Mouse (Mus musculus) MEL (cell line): ENCODE data around the gene Cxcr1. TPM values are rescaled to one million over a fixed set of nuclear protein-coding genes. Genes with fewer than 3 reads are reported as not detected.

Experiments
- DNase-seq: peaks from one replicate; pipeline ENCODE4 v3.0.0; 2011; ENCODE audit warnings: low read depth, low spot score
- H3K27ac ChIP-seq: 2 replicates; pipeline ENCODE4 v1.5.1; 2012; ENCODE audit warnings: low read depth, mild to moderate bottlenecking, control low read depth, low read length, moderate library complexity; ENCODE audit not compliant: control insufficient read depth
- H3K27me3 ChIP-seq, 2 experiments: fragments of 150-350 bp in 1 of 2; sonication (generic) in 1 of 2; 2 replicates each; pipeline ENCODE4 v1.6.1; 2012; ENCODE audit warnings: low read length in 2 of 2, mild to moderate bottlenecking in 2 of 2, improper control_type of control experiment in 1 of 2, moderate library complexity in 1 of 2; ENCODE audit not compliant: insufficient read depth in 2 of 2, control insufficient read depth in 1 of 2
- H3K36me3 ChIP-seq, 2 experiments: 2 replicates each; pipeline ENCODE4 v1.6.1; 2012 to 2014; ENCODE audit warnings: low read length in 2 of 2, improper control_type of control experiment in 1 of 2, inconsistent platforms in 1 of 2, mild to moderate bottlenecking in 1 of 2; ENCODE audit not compliant: insufficient read depth in 2 of 2, control insufficient read depth in 1 of 2
- H3K4me1 ChIP-seq, 2 experiments: fragments of 150-350 bp in 1 of 2; sonication (generic) in 1 of 2; 2 replicates each; pipeline ENCODE4 v1.6.1; 2012; ENCODE audit warnings: low read length in 2 of 2, improper control_type of control experiment in 1 of 2, mild to moderate bottlenecking in 1 of 2; ENCODE audit not compliant: insufficient read depth in 2 of 2, control insufficient read depth in 1 of 2
- H3K4me3 ChIP-seq, 2 experiments: fragments of 150-350 bp in 1 of 2; sonication (generic) in 1 of 2; 2 replicates each; pipeline ENCODE4 v1.5.1; 2012; ENCODE audit warnings: low read depth in 2 of 2, low read length in 2 of 2, mild to moderate bottlenecking in 2 of 2, moderate library complexity in 2 of 2, control low read depth in 1 of 2, improper control_type of control experiment in 1 of 2; ENCODE audit not compliant: control insufficient read depth in 1 of 2, insufficient read depth in 1 of 2
- H3K79me2 ChIP-seq: 2 replicates; pipeline ENCODE4 v1.6.1; 2012; ENCODE audit warnings: mild to moderate bottlenecking, low read length, moderate library complexity; ENCODE audit not compliant: control insufficient read depth, poor library complexity, insufficient read depth
- H3K9ac ChIP-seq: 2 replicates; pipeline ENCODE4 v1.6.1; 2012; ENCODE audit warnings: low read depth, mild to moderate bottlenecking, control low read depth, low read length, moderate library complexity; ENCODE audit not compliant: control insufficient read depth, poor library complexity, severe bottlenecking
- H3K9me3 ChIP-seq: fragments of 150-350 bp; sonication (generic); replicated peaks from 2 replicates; pipeline ENCODE4 v1.6.1; 2012; ENCODE audit warnings: mild to moderate bottlenecking, low read length, improper control_type of control experiment, moderate library complexity; ENCODE audit not compliant: insufficient read depth
- BHLHE40 ChIP-seq: IDR thresholded peaks from 2 replicates; pipeline ENCODE4 v1.6.1; 2012; ENCODE audit warnings: low read depth, mild to moderate bottlenecking, inconsistent platforms, low read length, improper control_type of control experiment, borderline replicate concordance
- CHD2 ChIP-seq: IDR thresholded peaks from 2 replicates; pipeline ENCODE4 v1.6.1; 2011; ENCODE audit warnings: low read length, improper control_type of control experiment
- CTCF ChIP-seq, 3 experiments: IDR thresholded peaks in 2 of 3; conservative IDR thresholded peaks in 1 of 3; 2 replicates each; pipeline ENCODE4 v1.5.1; 2011 to 2012; ENCODE audit warnings: low read length in 3 of 3, low read depth in 2 of 3, mild to moderate bottlenecking in 2 of 3, improper control_type of control experiment in 1 of 3, inconsistent platforms in 1 of 3, mixed read lengths in 1 of 3, moderate library complexity in 1 of 3; ENCODE audit not compliant: control insufficient read depth in 1 of 3, insufficient read depth in 1 of 3, poor library complexity in 1 of 3, severe bottlenecking in 1 of 3
- ELF1 ChIP-seq: IDR thresholded peaks from 2 replicates; pipeline ENCODE4 v1.6.1; 2014; ENCODE audit warnings: low read depth, mild to moderate bottlenecking, inconsistent platforms, low read length, improper control_type of control experiment, moderate library complexity
- EP300 ChIP-seq, 2 experiments: IDR thresholded peaks; 2 replicates each; pipeline ENCODE4 v1.6.1; 2011; ENCODE audit warnings: improper control_type of control experiment in 2 of 2, low read length in 2 of 2, low read depth in 1 of 2, mild to moderate bottlenecking in 1 of 2
- ETS1 ChIP-seq: IDR thresholded peaks from 2 replicates; pipeline ENCODE4 v1.6.1; 2012; ENCODE audit warnings: low read depth, mild to moderate bottlenecking, inconsistent platforms, low read length, improper control_type of control experiment, moderate library complexity
- GATA1 ChIP-seq: IDR thresholded peaks from 2 replicates; pipeline ENCODE4 v1.6.1; 2011; ENCODE audit warnings: low read depth, low read length, improper control_type of control experiment
- JUND ChIP-seq: IDR thresholded peaks from 2 replicates; pipeline ENCODE4 v1.6.1; 2011; ENCODE audit warnings: low read depth, mild to moderate bottlenecking, improper control_type of control experiment, low read length
- KAT2A ChIP-seq: conservative IDR thresholded peaks from 2 replicates; pipeline ENCODE4 v1.6.1; 2012; ENCODE audit warnings: low read depth, low read length, improper control_type of control experiment, inconsistent platforms
- MAX ChIP-seq: IDR thresholded peaks from 2 replicates; pipeline ENCODE4 v1.6.1; 2011; ENCODE audit warnings: low read length, improper control_type of control experiment
- MAZ ChIP-seq: IDR thresholded peaks from 2 replicates; pipeline ENCODE4 v1.6.1; 2012; ENCODE audit warnings: low read depth, mild to moderate bottlenecking, inconsistent platforms, low read length, improper control_type of control experiment
- MEF2A ChIP-seq: IDR thresholded peaks from 2 replicates; pipeline ENCODE4 v1.6.1; 2014; ENCODE audit warnings: low read depth, mild to moderate bottlenecking, inconsistent platforms, low read length, improper control_type of control experiment; ENCODE audit not compliant: poor library complexity, insufficient replicate concordance, severe bottlenecking; ENCODE audit errors: extremely low read depth
- MXI1 ChIP-seq: IDR thresholded peaks from 2 replicates; pipeline ENCODE4 v1.6.1; 2011; ENCODE audit warnings: mild to moderate bottlenecking, low read depth, low read length, improper control_type of control experiment
- MYB ChIP-seq: IDR thresholded peaks from 2 replicates; pipeline ENCODE4 v1.6.1; 2011; ENCODE audit warnings: mild to moderate bottlenecking, low read depth, low read length, improper control_type of control experiment
- MYC ChIP-seq: IDR thresholded peaks from 2 replicates; pipeline ENCODE4 v1.6.1; 2011; ENCODE audit warnings: low read depth, mild to moderate bottlenecking, low read length, improper control_type of control experiment, moderate library complexity
- NRF1 ChIP-seq: IDR thresholded peaks from 2 replicates; pipeline ENCODE4 v1.6.1; 2014; ENCODE audit warnings: low read depth, mild to moderate bottlenecking, inconsistent platforms, low read length, improper control_type of control experiment, moderate library complexity; ENCODE audit not compliant: poor library complexity, insufficient read depth, severe bottlenecking
- POLR2A ChIP-seq, 2 experiments: IDR thresholded peaks; 2 replicates each; pipeline ENCODE4 v1.6.1; 2011 to 2012; ENCODE audit warnings: low read length in 2 of 2, mild to moderate bottlenecking in 2 of 2, control low read depth in 1 of 2, improper control_type of control experiment in 1 of 2, low read depth in 1 of 2, moderate library complexity in 1 of 2; ENCODE audit not compliant: control insufficient read depth in 1 of 2, insufficient read depth in 1 of 2, poor library complexity in 1 of 2
- RAD21 ChIP-seq: IDR thresholded peaks from 2 replicates; pipeline ENCODE4 v1.6.1; 2011; ENCODE audit warnings: mild to moderate bottlenecking, low read depth, low read length, improper control_type of control experiment
- RCOR1 ChIP-seq: IDR thresholded peaks from 2 replicates; pipeline ENCODE4 v1.6.1; 2012; ENCODE audit warnings: low read depth, mild to moderate bottlenecking, inconsistent platforms, low read length, improper control_type of control experiment
- SIN3A ChIP-seq: IDR thresholded peaks from 2 replicates; pipeline ENCODE4 v1.6.1; 2012; ENCODE audit warnings: low read length, improper control_type of control experiment, inconsistent platforms
- SMC3 ChIP-seq: IDR thresholded peaks from 2 replicates; pipeline ENCODE4 v1.6.1; 2011; ENCODE audit warnings: low read depth, low read length, improper control_type of control experiment
- TBP ChIP-seq: IDR thresholded peaks from 2 replicates; pipeline ENCODE4 v1.8.0; 2011; ENCODE audit warnings: low read depth, low read length, improper control_type of control experiment
- TCF12 ChIP-seq: IDR thresholded peaks from 2 replicates; pipeline ENCODE4 v1.6.1; 2014; ENCODE audit warnings: low read depth, mild to moderate bottlenecking, inconsistent platforms, low read length, improper control_type of control experiment, moderate library complexity
- ZKSCAN1 ChIP-seq: IDR thresholded peaks from 2 replicates; pipeline ENCODE4 v1.6.1; 2012; ENCODE audit warnings: low read depth, mild to moderate bottlenecking, inconsistent platforms, low read length, improper control_type of control experiment, moderate library complexity
- ZNF384 ChIP-seq: IDR thresholded peaks from 2 replicates; pipeline ENCODE4 v1.6.1; 2012; ENCODE audit warnings: low read depth, mild to moderate bottlenecking, inconsistent platforms, low read length, improper control_type of control experiment
- polyA plus RNA-seq, 2 experiments: library from polyadenylated mRNA; stranded (reverse) in 1 of 2; unstranded in 1 of 2; fragments of >175 nt in 1 of 2; fragments of >200 nt in 1 of 2; gene quantifications; 2 replicates each; pipeline versions ENCODE4 v1.2.1 to v1.2.4; 2012; ENCODE audit warnings: low replicate concordance in 2 of 2, low read depth in 1 of 2; ENCODE audit not compliant: insufficient read length in 2 of 2, insufficient read depth in 1 of 2, missing spikeins in 1 of 2
- total RNA-seq: library from RNA; depleted of rRNA; stranded (reverse); fragments of 300-350 nt; gene quantifications from 2 replicates; pipeline ENCODE4 v1.2.3, GENCODE M21; 2012

Gene Cxcr1
- total and polyA plus RNA-seq, 3 experiments = not detected

DNA sequence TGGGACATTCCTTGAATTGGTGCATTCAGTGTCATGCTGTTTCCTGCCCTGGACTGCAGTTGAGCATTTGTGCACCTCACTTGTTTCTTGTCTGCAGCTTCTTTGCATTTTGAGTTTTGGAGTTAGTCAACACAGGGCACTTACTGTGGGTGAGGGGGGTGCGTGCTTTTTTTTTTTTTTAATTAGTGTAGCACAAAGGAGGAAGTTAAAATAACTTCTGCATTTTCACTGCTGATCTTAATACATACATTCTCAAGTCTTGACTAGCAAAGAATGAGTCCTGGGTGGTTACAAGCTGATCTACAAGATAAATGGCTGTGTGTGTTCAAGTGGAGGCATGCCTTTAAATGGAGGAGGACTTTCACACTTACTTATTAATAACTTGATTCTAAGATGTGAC lies 43.7 kb upstream of the Cxcr1 start:
- no peaks in the 10 kb centered on the region for H3K27me3 ChIP-seq
- H3K27ac ChIP-seq = peak overlapping the region; percentile 97
- peak; percentile 89 for DNase-seq
- H3K9me3 ChIP-seq = no peaks in the 10 kb centered on the region
- peak; percentile 80; the same call in 1 of the 2 replicates for TF ChIP-seq ZKSCAN1
- peak; percentile 49; the same call in 1 of the 2 replicates for TF ChIP-seq BHLHE40
- peak; percentile 20; the same call in 1 of the 2 replicates for TF ChIP-seq MEF2A
- TF ChIP-seq MYB = no peak
- TF ChIP-seq CHD2 = peak; percentile 47
- peak in 1 of 2 experiments; percentile 28; a peak in 1 of 4 replicates for TF ChIP-seq POLR2A (IDR thresholded peaks at IDR 0.05; ENCODE audit: control insufficient read depth in 1 of 2, insufficient read depth in 1 of 2, low read depth in 1 of 2, low read length in 2 of 2, poor library complexity in 1 of 2)
- peak; percentile 65 to 77 for TF ChIP-seq EP300 (IDR thresholded peaks at IDR 0.05; ENCODE audit: low read depth in 1 of 2, low read length in 2 of 2)
- TF ChIP-seq MYC = peak; percentile 92
- peak; percentile 53; the same call in 1 of the 2 replicates for TF ChIP-seq TBP
- TF ChIP-seq NRF1 = no peak
- TF ChIP-seq JUND = no peak
- peak; percentile 38; the same call in 1 of the 2 replicates for TF ChIP-seq TCF12
- TF ChIP-seq MAZ = 0 out of 2 replicates have a peak, but pooled peaks have one; percentile 58
- peak; percentile 85; the same call in 1 of the 2 replicates for TF ChIP-seq MXI1
- TF ChIP-seq CTCF (IDR thresholded peaks at IDR 0.05 in 2 of 3, conservative IDR thresholded peaks at IDR 0.05 in 1 of 3; ENCODE audit: control insufficient read depth in 1 of 3, insufficient read depth in 1 of 3, low read depth in 2 of 3, low read length in 3 of 3, poor library complexity in 1 of 3, severe bottlenecking in 1 of 3) = no peak
- no peak for TF ChIP-seq KAT2A
- TF ChIP-seq GATA1 = peak; percentile 85
- peak; percentile 85 for TF ChIP-seq ETS1
- TF ChIP-seq SIN3A = peak; percentile 94
- TF ChIP-seq RAD21 = no peak
- TF ChIP-seq RCOR1 = peak; percentile 66; the same call in 1 of the 2 replicates
- no peak for TF ChIP-seq SMC3
- peak; percentile 83 for TF ChIP-seq MAX
- TF ChIP-seq ELF1 = peak; percentile 63; the same call in 1 of the 2 replicates
- peak; percentile 100 for TF ChIP-seq ZNF384
- H3K36me3 ChIP-seq = peaks cover 0 to 41% of the 10 kb centered on the region in 2 experiments
- peaks cover 9 to 26% of the 10 kb centered on the region in 2 experiments for H3K4me1 ChIP-seq
- peak overlapping the region; percentile 96 to 98 for H3K4me3 ChIP-seq
- peaks cover 62% of the 10 kb centered on the region for H3K79me2 ChIP-seq
- H3K9ac ChIP-seq = peak overlapping the region; percentile 98
